Mouse (Mus musculus) heart, postnatal 0 days (tissue): ENCODE measurements around the gene Eea1.

Experiments used
- CTCF ChIP-seq: IDR thresholded peaks from 2 replicates; pipeline ENCODE4 v1.5.1; 2016; ENCODE audit warnings: antibody characterized with exemption, control low read depth, low read depth
- EP300 ChIP-seq: IDR thresholded peaks from 2 replicates; pipeline ENCODE4 v1.6.1; 2016; ENCODE audit warnings: antibody characterized with exemption, low read depth

DNA sequence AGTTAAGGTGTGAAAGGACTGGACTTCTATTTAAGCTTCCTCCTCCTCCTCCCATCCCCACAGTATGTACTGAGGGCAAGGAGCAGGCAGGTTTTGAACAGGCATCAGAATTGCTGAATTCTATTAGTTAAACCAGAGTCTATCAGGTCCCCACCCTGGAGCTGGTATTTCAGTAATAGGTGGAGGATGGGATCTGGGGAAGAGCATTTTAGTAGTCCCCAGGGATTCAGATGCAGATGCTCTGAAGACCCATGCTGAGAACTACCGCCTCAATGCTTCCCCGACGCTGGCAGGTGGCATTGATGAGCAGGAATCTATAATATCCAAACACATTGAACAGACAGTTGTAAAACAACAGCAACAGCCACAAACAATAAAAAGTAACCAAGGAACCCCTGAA, 136.0 kb downstream of the Eea1 start:
- TF ChIP-seq EP300 (no peak), CTCF (no peak)
